Mouse (Mus musculus) embryonic stem cell, embryonic (primary cell): ENCODE data around the gene Ccdc188.

Experiments
- CTCF ChIA-PET, 4 experiments: fragments of 300-600 bp in 2 of 4; fragments of 350-600 bp in 2 of 4; sonication (Branson Sonifier 250); formaldehyde crosslinking; loops; one replicate each; lab custom pipeline; 2022; ENCODE audit warnings: inconsistent platforms in 2 of 4; lab: Charles Lee
- POLR2A ChIA-PET, 4 experiments: fragments of 300-600 bp in 2 of 4; fragments of 350-600 bp in 2 of 4; sonication (Branson Sonifier 250); formaldehyde crosslinking; loops; one replicate each; lab custom pipeline; 2022; ENCODE audit warnings: antibody characterized with exemption in 4 of 4, inconsistent platforms in 1 of 4; lab: Charles Lee

The Ccdc188 gene

GRCm38 (mm10) chr16:18217579-18217978, at the start of gene Ccdc188:
Ccdc188 (plus strand) TSS chr16:18217879.
- CTCF ChIA-PET, result interaction anchor here in 1 of 4 experiments (1.1 kb wide), 1 partner anchor 369 kb away, joined by 3 read pairs; no protein-coding TSS in a partner anchor
- POLR2A ChIA-PET, result interaction anchor here in 2 of 4 experiments (0.7 to 11.0 kb wide), 10 partner anchors 13 to 326 kb away, joined by 3 to 63 read pairs (median 4); partner anchors contain the start of genes Zdhhc8 (in 2 of the 2) and Gm20518 (in 1 of the 2)

DNA sequence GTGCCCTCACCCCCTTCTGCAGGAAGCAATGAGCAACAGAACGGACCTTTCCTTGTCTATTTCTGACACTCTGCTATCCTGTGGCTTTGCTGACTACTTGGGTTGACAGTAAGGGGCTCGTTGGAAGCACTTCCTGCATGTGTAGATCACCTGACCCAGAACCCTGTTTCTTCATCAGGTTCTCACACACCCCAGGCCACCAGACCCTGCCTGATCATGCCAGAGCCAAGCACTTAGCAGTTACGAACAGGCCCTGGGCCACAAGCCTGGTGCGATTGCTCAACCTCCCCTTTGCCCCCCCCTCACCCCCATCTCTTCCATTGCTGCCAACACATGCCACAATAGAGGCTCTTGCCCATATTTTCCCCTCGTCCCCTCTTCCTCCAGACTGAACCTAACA, 48.5 kb upstream of the Ccdc188 start:
- CTCF ChIA-PET, result no interaction called here
- POLR2A ChIA-PET, result no interaction called here

- ChIA-PET CTCF (interaction anchor here in 3 of 4 experiments (0.6 to 4.8 kb wide), 3 partner anchors 41 to 80 kb away, joined by 4 to 36 read pairs (median 11); partner anchors contain the start of gene Prodh (in 1 of the 3)), POLR2A (interaction anchor here in 1 of 4 experiments (1.6 kb wide), 1 partner anchor 11 kb away, joined by 3 read pairs; no protein-coding TSS in a partner anchor)
Measured at GRCm38 (mm10) chr16:18169776-18170175, 47.9 kb upstream of the Ccdc188 start.

DNA sequence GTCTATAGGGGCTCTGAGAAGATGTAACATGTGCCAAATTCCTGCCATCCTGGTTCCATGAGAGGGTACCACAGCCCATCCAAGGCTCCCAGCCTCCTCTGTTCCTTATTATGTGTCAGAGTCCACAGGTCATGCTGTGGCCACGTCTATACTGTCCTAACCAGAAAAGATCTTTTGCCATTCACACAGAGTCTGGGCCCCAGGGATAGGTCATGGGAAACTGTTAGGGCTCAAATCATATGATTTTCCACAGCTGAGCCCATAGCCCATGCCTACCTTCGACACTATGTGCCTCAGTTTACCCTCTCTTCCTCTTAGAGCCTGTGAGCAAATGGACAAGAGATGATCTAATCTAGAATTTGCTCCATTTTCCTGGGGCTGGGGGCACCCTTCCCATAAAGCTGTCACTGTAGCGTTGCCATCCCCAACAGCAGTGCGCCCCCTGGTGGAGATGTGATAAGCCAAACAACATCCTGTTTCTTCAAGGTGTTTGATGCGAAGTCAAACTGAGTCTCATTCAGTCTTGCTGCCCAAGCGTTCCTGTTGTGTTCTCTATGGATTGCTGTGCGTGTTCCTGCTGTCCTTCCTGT, 45.3 kb upstream of the Ccdc188 start:
- CTCF ChIA-PET, result interaction anchor here (0.5 to 4.8 kb wide), 56 partner anchors 8 to 413 kb away, joined by 3 to 37 read pairs (median 4); partner anchors contain the start of genes Dgcr6 (in 3 of the 4), Klhl22 (in 1 of the 4) and Prodh (in 1 of the 4)
- POLR2A ChIA-PET, result interaction anchor here in 3 of 4 experiments (1.2 to 1.6 kb wide), 4 partner anchors 19 to 83 kb away, joined by 3 to 8 read pairs (median 3); partner anchors contain the start of gene Prodh (in 1 of the 3)

- ChIA-PET POLR2A (interaction anchor here in 3 of 4 experiments (0.6 to 1.6 kb wide), 4 partner anchors 84 to 747 kb away, joined by 3 to 8 read pairs (median 4); partner anchors contain the start of gene Prodh (in 1 of the 3)), CTCF (interaction anchor here (0.5 to 4.8 kb wide), 38 partner anchors 8 to 414 kb away, joined by 3 to 37 read pairs (median 4); partner anchors contain the start of genes Dgcr6 (in 2 of the 4), Klhl22 (in 1 of the 4) and Prodh (in 1 of the 4))
Measured at GRCm38 (mm10) chr16:18173231-18173630, 44.4 kb upstream of the Ccdc188 start.

GRCm38 (mm10) chr16:18173788-18174187, 43.9 kb upstream of the Ccdc188 start:
- ChIA-PET CTCF (interaction anchor here (0.7 to 4.8 kb wide), 14 partner anchors 11 to 90 kb away, joined by 3 to 37 read pairs (median 9); no protein-coding TSS in a partner anchor), POLR2A (interaction anchor here in 2 of 4 experiments (0.5 to 1.6 kb wide), 3 partner anchors 85 to 638 kb away, joined by 4 to 5 read pairs (median 5); partner anchors contain the start of gene Ufd1 (in 1 of the 2))

GRCm38 (mm10) chr16:18175817-18176541, 41.7 kb upstream of the Ccdc188 start:
- ChIA-PET CTCF (interaction anchor here (0.6 to 3.9 kb wide), 10 partner anchors 26 to 128 kb away, joined by 3 to 37 read pairs (median 3); partner anchors contain the start of gene Dgcr6 (in 1 of the 4)), POLR2A (no interaction called here)

DNA sequence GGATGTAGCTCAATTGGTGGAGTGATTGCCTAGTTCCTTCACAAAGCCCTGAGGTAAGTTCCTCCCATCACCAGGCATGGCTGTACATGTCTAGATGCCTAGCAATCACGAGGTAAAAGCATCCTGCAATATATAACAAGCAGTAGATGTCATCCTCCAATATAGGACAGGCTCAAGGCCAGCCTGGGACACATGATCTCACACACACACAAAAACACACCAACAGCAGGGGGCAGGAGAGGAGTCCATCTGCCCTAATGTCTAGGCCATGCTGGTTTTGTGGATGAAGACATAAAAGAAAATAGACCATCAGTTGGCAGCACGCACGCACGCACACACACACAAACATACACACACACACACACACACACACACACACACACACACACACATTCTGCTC, 40.9 kb upstream of the Ccdc188 start:
- CTCF ChIA-PET, result interaction anchor here in 3 of 4 experiments (1.0 to 1.6 kb wide), 4 partner anchors 25 to 50 kb away, joined by 3 to 7 read pairs (median 3); no protein-coding TSS in a partner anchor
- POLR2A ChIA-PET, result no interaction called here

DNA sequence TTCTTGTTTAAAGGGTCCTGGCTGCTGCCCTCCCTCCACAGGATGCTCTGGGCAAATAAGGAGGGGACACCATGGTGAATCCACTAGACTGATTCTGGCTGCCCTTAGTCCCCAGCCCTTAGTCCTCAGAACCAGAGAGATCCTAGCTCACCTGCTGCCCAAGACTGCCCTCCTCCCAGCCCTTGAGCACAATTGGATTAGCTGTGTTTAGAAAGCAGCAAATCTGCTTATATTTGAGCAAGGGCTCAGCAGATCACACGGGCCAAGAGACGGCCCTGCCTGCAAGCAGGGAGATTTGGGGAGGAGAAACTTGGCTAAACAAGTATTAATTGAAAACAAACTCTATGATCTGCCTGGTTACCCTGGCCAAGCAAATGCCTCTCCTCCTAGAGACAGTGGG, 38.1 kb upstream of the Ccdc188 start:
- CTCF ChIA-PET, result interaction anchor here in 2 of 4 experiments (1.2 to 1.4 kb wide), 3 partner anchors 9 to 31 kb away, joined by 3 to 4 read pairs (median 3); no protein-coding TSS in a partner anchor
- POLR2A ChIA-PET, result interaction anchor here in 2 of 4 experiments (1.6 to 1.8 kb wide), 2 partner anchors 15 to 66 kb away, joined by 3 to 4 read pairs; no protein-coding TSS in a partner anchor

- ChIA-PET POLR2A (interaction anchor here in 2 of 4 experiments (0.8 to 1.2 kb wide), 4 partner anchors 13 to 290 kb away, joined by 3 to 4 read pairs (median 4); partner anchors contain the start of gene Gm20518 (in 1 of the 2)), CTCF (interaction anchor here in 3 of 4 experiments (0.8 to 2.3 kb wide), 5 partner anchors 9 to 98 kb away, joined by 3 to 14 read pairs (median 6); no protein-coding TSS in a partner anchor)
Measured at GRCm38 (mm10) chr16:18181398-18181797, 36.3 kb upstream of the Ccdc188 start.

- POLR2A ChIA-PET, result interaction anchor here in 1 of 4 experiments (1.1 kb wide), 1 partner anchor 94 kb away, joined by 3 read pairs; no protein-coding TSS in a partner anchor
Measured at GRCm38 (mm10) chr16:18182766-18183165, 34.9 kb upstream of the Ccdc188 start.

DNA sequence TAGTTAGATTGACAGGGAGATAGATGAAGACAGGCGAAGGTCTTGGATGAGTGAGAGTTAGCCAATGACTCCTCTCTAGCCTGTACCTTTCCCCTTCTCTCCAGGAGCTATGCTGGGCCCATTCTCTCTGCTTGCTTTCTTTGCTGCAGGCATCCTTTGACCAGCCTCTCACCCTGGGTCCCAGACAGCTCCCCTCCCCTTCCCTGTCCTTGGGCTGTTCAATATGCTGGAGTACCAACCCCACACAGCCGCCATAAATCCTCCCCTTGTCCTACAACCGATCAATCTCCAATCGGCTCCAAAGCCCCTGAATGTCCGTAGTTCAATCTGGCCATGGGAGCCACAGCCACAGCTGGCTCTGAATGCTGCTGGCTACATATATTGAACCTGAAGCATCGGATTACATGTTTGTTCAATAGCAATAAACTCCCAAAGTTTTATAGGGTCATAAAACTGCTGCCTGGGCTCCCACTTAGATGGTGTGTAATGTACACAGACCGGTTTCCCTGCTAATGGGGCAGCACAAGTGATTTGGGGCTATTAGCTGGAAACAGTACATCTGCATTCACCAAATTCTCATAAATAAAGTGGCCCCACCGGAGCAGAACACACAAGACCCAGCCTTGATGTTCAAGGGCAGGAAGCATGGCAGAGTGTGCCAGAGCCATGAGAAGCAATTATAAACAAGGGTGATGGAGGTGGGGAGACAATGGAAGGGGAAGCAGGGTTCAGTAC, 31.8 kb upstream of the Ccdc188 start:
- POLR2A ChIA-PET, result interaction anchor here in 1 of 4 experiments (1.4 kb wide), 1 partner anchor 9 kb away, joined by 4 read pairs; no protein-coding TSS in a partner anchor

More at GRCm38 (mm10) chr16:18182766-18183165, 34.9 kb upstream of the Ccdc188 start:
- CTCF ChIA-PET, result interaction anchor here in 1 of 4 experiments (2.3 kb wide), 1 partner anchor 28 kb away, joined by 14 read pairs; no protein-coding TSS in a partner anchor

GRCm38 (mm10) chr16:18186798-18187197, 30.9 kb upstream of the Ccdc188 start:
- CTCF ChIA-PET, result interaction anchor here in 2 of 4 experiments (1.1 kb wide), 2 partner anchors 14 to 24 kb away, joined by 3 to 4 read pairs; no protein-coding TSS in a partner anchor
- POLR2A ChIA-PET, result no interaction called here

More for the DNA sequence above, 31.8 kb upstream of the Ccdc188 start:
- CTCF ChIA-PET, result interaction anchor here in 2 of 4 experiments (1.0 to 1.1 kb wide), 3 partner anchors 13 to 25 kb away, joined by 3 to 4 read pairs (median 4); no protein-coding TSS in a partner anchor

DNA sequence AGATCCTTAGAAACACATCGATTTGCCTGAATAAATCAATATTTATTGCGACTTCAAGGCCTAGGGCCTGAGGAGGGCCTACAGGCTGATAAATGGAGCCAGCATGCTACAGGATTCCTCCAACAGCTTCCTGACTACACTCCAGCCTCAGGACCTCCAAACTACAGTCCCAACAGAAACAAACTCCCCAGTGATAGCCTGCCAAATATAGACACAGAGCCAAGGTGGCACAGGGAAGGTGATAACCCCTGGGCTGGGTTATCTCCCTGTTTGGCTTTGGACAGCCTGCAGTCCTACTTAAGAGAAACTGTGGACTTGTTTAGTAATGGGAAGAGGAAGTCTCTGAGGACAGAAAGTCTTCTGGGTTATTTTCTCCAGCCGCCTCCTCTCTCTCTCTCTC, 30.5 kb upstream of the Ccdc188 start:
- POLR2A ChIA-PET, result no interaction called here

DNA sequence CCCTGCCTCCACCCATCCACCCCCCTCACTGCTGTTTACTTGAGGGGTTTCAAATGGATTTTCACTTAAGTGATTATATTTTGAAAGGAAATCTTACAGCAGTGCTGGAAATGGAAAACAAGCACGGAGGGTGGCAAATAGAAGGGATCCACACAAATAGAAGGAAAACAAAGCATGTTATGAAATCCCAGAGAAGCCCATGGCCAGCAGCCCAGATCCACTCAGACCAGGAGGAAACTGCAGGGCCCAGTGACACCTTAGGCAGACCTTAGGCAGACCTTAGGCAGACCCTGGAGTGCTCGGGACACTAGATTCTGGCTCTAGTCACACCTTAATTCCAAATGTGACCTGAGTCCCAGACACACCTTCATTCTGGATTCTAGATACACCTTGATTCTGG, 26.7 kb upstream of the Ccdc188 start:
- POLR2A ChIA-PET, result no interaction called here
- CTCF ChIA-PET, result no interaction called here

More for the DNA sequence above, 30.5 kb upstream of the Ccdc188 start:
- CTCF ChIA-PET, result interaction anchor here in 2 of 4 experiments (1.1 kb wide), 2 partner anchors 14 to 23 kb away, joined by 3 to 4 read pairs; no protein-coding TSS in a partner anchor

DNA sequence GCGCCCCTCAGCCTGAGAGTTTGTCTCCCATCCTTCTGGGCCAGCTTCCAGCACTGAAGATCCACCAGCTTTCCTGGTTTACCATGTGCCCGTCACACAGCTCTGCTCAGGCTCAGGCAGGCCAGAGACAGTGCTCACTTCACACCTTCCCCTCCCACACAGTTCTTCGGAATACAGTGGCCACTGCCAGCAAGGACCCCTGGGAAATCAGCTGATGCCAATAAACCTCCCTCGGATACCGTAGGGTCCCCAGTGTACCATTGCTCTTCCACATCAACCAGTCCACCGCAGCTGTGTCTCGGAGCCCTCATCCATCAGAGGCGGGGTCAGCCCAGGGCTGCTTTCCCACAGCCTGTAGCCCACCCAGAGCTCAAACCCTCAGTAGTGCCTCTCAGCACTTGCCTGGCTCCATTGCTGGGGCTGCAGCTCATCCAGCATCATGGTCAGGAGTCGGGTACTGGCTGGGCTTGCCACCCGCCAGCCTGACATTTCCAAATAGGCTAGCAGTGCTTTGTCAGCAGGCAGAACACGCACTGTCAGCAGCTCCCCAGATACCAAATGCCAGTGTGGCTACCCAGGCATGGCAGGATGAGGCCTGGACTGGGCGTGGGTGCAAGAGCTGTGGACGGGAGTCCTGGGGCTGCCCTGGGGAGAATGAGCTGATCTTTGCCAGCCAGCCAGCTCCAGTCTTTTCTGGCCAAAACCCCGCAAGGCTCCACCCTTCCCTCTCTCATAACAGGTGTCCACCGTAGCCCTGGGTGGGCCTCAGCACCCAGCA, 23.3 kb upstream of the Ccdc188 start:
- ChIA-PET CTCF (interaction anchor here (0.5 to 12.7 kb wide), 18 partner anchors 8 to 407 kb away, joined by 3 to 78 read pairs (median 4); partner anchors contain the start of gene Dgcr6 (in 1 of the 4)), POLR2A (interaction anchor here in 3 of 4 experiments (0.5 to 2.2 kb wide), 24 partner anchors 9 to 762 kb away, joined by 3 to 13 read pairs (median 3); partner anchors contain the start of genes Gm20518 (in 1 of the 3), Ranbp1 (in 1 of the 3), Slc25a1 (in 1 of the 3) and Trmt2a (in 1 of the 3))
